Mouse (Mus musculus) hindbrain, postnatal 0 days (tissue): ENCODE results near the gene Baz2b. TPM values are rescaled to one million over a fixed set of nuclear protein-coding genes. Genes with fewer than 3 reads are reported as not detected.

Experiments used
- ATAC-seq: fragments of 200-750 bp; cut with Nextera tagmentation; 2 replicates; pipeline ENCODE4 v1.8.0; 2017; ENCODE audit warnings: mild to moderate bottlenecking, moderate TSS enrichment, moderate library complexity
- DNase-seq: peaks from one replicate; pipeline ENCODE4 v3.0.0-alpha.2; 2015; ENCODE audit warnings: low spot score
- H3K27ac ChIP-seq: fragments of 300-500 bp; sonication (generic); 2 replicates; pipeline ENCODE4 v1.5.1; 2014; ENCODE audit warnings: mild to moderate bottlenecking
- H3K27me3 ChIP-seq: fragments of 300-500 bp; sonication (generic); 2 replicates; pipeline ENCODE4 v1.6.1; 2014; ENCODE audit warnings: low read length, mixed read lengths; ENCODE audit not compliant: insufficient read depth
- H3K36me3 ChIP-seq: fragments of 300-500 bp; sonication (generic); 2 replicates; pipeline ENCODE4 v1.6.1; 2014; ENCODE audit warnings: low read length, mixed read lengths; ENCODE audit not compliant: insufficient read depth
- H3K4me1 ChIP-seq: fragments of 300-500 bp; sonication (generic); 2 replicates; pipeline ENCODE4 v1.6.1; 2014; ENCODE audit warnings: antibody characterized with exemption, low read length, mixed read lengths; ENCODE audit not compliant: insufficient read depth
- H3K4me2 ChIP-seq: fragments of 300-500 bp; sonication (generic); 2 replicates; pipeline ENCODE4 v1.6.1; 2014; ENCODE audit warnings: low read depth, mild to moderate bottlenecking, low read length, moderate library complexity, mixed read lengths
- H3K4me3 ChIP-seq: fragments of 300-500 bp; sonication (generic); 2 replicates; pipeline ENCODE4 v1.5.1; 2014; ENCODE audit warnings: low read length
- H3K9ac ChIP-seq: fragments of 300-500 bp; sonication (generic); replicated peaks from 2 replicates; pipeline ENCODE4 v1.6.1; 2014; ENCODE audit warnings: mild to moderate bottlenecking, low read length, moderate library complexity, mixed read lengths
- H3K9me3 ChIP-seq: fragments of 300-500 bp; sonication (generic); 2 replicates; pipeline ENCODE4 v1.6.1; 2016; ENCODE audit warnings: low read length, mixed read lengths
- CTCF ChIP-seq: IDR thresholded peaks from 2 replicates; pipeline ENCODE4 v1.5.1; 2016; ENCODE audit warnings: antibody characterized with exemption, control low read depth, low read depth
- WGBS: fragments of 180-500 bp; shearing (Covaris S2); extraction: QIAGEN DNeasy Blood & Tissue Kit; methylation state at CpG from one replicate; pipeline ENCODE4 v1.1.7; 2014; 5-methylcytosine and 5-hydroxymethylcytosine counted together
- polyA plus RNA-seq: library from polyadenylated mRNA; unstranded; fragments of >200 nt; fragmentation: Nextera tagmentation; extraction: Ambion mirVana; gene quantifications from 2 replicates; pipeline ENCODE4 v1.2.1, GENCODE M21; 2015
- total RNA-seq: library from RNA; depleted of rRNA; stranded (reverse); fragments of >200 nt; gene quantifications from 2 replicates; pipeline ENCODE4 v1.2.3, GENCODE M21; 2014

The Baz2b gene
- total and polyA plus RNA-seq, 2 experiments from 2014 or later = 62.3 to 71.3 TPM

- Histone ChIP-seq H3K4me1 (no peaks in the 10 kb centered on the region), H3K27me3 (no peaks in the 10 kb centered on the region), H3K4me2 (no peak overlapping the region), H3K4me3 (no peak overlapping the region), H3K9me3 (no peaks in the 10 kb centered on the region), H3K36me3 (no peaks in the 10 kb centered on the region), H3K27ac (no peak overlapping the region), H3K9ac (no peak overlapping the region)
- ATAC-seq = no peak
- no peak for TF ChIP-seq CTCF
- DNase-seq = no peak
- WGBS = 84% methylated on average over 2 of the region's 2 CpGs
These were observed 45.9 kb downstream of the Baz2b start for GRCm38 (mm10) chr2:60163744-60164143.

- Histone ChIP-seq H3K4me1 (no peaks in the 10 kb centered on the region), H3K27ac (no peak overlapping the region), H3K4me2 (no peak overlapping the region), H3K9me3 (no peaks in the 10 kb centered on the region), H3K4me3 (no peak overlapping the region), H3K9ac (no peak overlapping the region), H3K36me3 (no peaks in the 10 kb centered on the region), H3K27me3 (no peaks in the 10 kb centered on the region)
- DNase-seq (no peak), ATAC-seq (no peak)
- TF ChIP-seq CTCF = no peak
- WGBS = 71% methylated on average over 2 of the region's 2 CpGs
These were observed 57.2 kb downstream of the Baz2b start for GRCm38 (mm10) chr2:60152481-60152880.

GRCm38 (mm10) chr2:60148651-60149050 is 61.0 kb downstream of the Baz2b start:
- no peak overlapping the region for H3K4me3 ChIP-seq
- H3K9me3 ChIP-seq = no peaks in the 10 kb centered on the region
- no peaks in the 10 kb centered on the region for H3K4me1 ChIP-seq
- no peak for DNase-seq
- no peak overlapping the region for H3K27ac ChIP-seq
- WGBS = 32% methylated on average over 5 of the region's 5 CpGs
- no peaks in the 10 kb centered on the region for H3K27me3 ChIP-seq
- no peaks in the 10 kb centered on the region for H3K36me3 ChIP-seq
- no peak for TF ChIP-seq CTCF
- no peak overlapping the region for H3K9ac ChIP-seq
- no peak overlapping the region for H3K4me2 ChIP-seq
- no peak for ATAC-seq

- Histone ChIP-seq H3K9me3 (no peaks in the 10 kb centered on the region), H3K4me3 (no peak overlapping the region), H3K9ac (no peak overlapping the region), H3K27ac (no peak overlapping the region), H3K36me3 (no peaks in the 10 kb centered on the region), H3K4me1 (no peaks in the 10 kb centered on the region), H3K4me2 (no peak overlapping the region), H3K27me3 (no peaks in the 10 kb centered on the region)
- DNase-seq (peak; percentile 25), ATAC-seq (no peak)
- 49% methylated on average over 3 of the region's 3 CpGs for WGBS
- peak; percentile 36 for TF ChIP-seq CTCF
These were observed 62.2 kb downstream of the Baz2b start for GRCm38 (mm10) chr2:60147428-60147827.

GRCm38 (mm10) chr2:60145742-60146141 is 63.9 kb downstream of the Baz2b start:
- 46% methylated on average over 6 of the region's 6 CpGs for WGBS
- TF ChIP-seq CTCF = no peak
- ATAC-seq (no peak), DNase-seq (peak; percentile 29)
- Histone ChIP-seq H3K4me2 (no peak overlapping the region), H3K9me3 (no peaks in the 10 kb centered on the region), H3K4me3 (no peak overlapping the region), H3K36me3 (no peaks in the 10 kb centered on the region), H3K9ac (no peak overlapping the region), H3K4me1 (no peaks in the 10 kb centered on the region), H3K27ac (no peak overlapping the region), H3K27me3 (no peaks in the 10 kb centered on the region)

GRCm38 (mm10) chr2:60143383-60143782 is 66.3 kb downstream of the Baz2b start:
- ATAC-seq (no peak), DNase-seq (no peak)
- no peak overlapping the region for H3K4me3 ChIP-seq
- 67% methylated on average over 5 of the region's 5 CpGs for WGBS
- no peak overlapping the region for H3K27ac ChIP-seq
- H3K4me2 ChIP-seq = no peak overlapping the region
- no peak overlapping the region for H3K9ac ChIP-seq
- H3K9me3 ChIP-seq = no peaks in the 10 kb centered on the region
- no peaks in the 10 kb centered on the region for H3K27me3 ChIP-seq
- no peaks in the 10 kb centered on the region for H3K36me3 ChIP-seq
- H3K4me1 ChIP-seq = no peaks in the 10 kb centered on the region
- no peak for TF ChIP-seq CTCF

GRCm38 (mm10) chr2:60142281-60142680 is 67.4 kb downstream of the Baz2b start:
- ATAC-seq (no peak), DNase-seq (no peak)
- 95% methylated on average over 2 of the region's 2 CpGs for WGBS
- H3K27ac ChIP-seq = no peak overlapping the region
- H3K9ac ChIP-seq = no peak overlapping the region
- H3K4me1 ChIP-seq = no peaks in the 10 kb centered on the region
- no peak overlapping the region for H3K4me3 ChIP-seq
- H3K36me3 ChIP-seq = no peaks in the 10 kb centered on the region
- TF ChIP-seq CTCF = no peak
- no peak overlapping the region for H3K4me2 ChIP-seq
- no peaks in the 10 kb centered on the region for H3K9me3 ChIP-seq
- H3K27me3 ChIP-seq = no peaks in the 10 kb centered on the region

- WGBS = 66% methylated on average over 7 of the region's 7 CpGs
- no peak for ATAC-seq
These were observed 70.9 kb downstream of the Baz2b start for GRCm38 (mm10) chr2:60138751-60139162.

More at GRCm38 (mm10) chr2:60138751-60139162, 70.9 kb downstream of the Baz2b start:
- Histone ChIP-seq H3K4me2 (no peak overlapping the region), H3K4me3 (no peak overlapping the region), H3K27ac (no peak overlapping the region), H3K36me3 (no peaks in the 10 kb centered on the region), H3K9me3 (no peaks in the 10 kb centered on the region), H3K27me3 (no peaks in the 10 kb centered on the region), H3K4me1 (no peaks in the 10 kb centered on the region), H3K9ac (no peak overlapping the region)
- TF ChIP-seq CTCF = no peak
- no peak for DNase-seq
